Mouse (Mus musculus): ENCODE results near the gene Dpf1. TPM values are rescaled to one million over a fixed set of nuclear protein-coding genes. Genes with fewer than 3 reads are reported as not detected.

The Dpf1 gene
- total RNA-seq (2014; rRNA removed; ENCODE audit: low replicate concordance) = not detected in 2 replicates
- 0.41 and 0.61 TPM in 2 replicates for polyA plus RNA-seq (2015; fragmentation: Nextera tagmentation; extraction: Ambion mirVana)

- H3K36me3 ChIP-seq (replicated peaks; ENCODE audit: control insufficient read depth, insufficient read depth, low read length) = no peaks in the 10 kb centered on the region
- peaks cover 65% of the 10 kb centered on the region for H3K27me3 ChIP-seq (ENCODE audit: control insufficient read depth, insufficient read depth, low read length)
- no peak for TF ChIP-seq EP300 (IDR thresholded peaks at IDR 0.05; ENCODE audit: low read depth)
- TF ChIP-seq CTCF (IDR thresholded peaks at IDR 0.05; ENCODE audit: low read depth) = no peak
- peak within 1 kb of the TSS; percentile 53 for H3K4me3 ChIP-seq (ENCODE audit: low read depth, low read length)
- WGBS = under 1% methylated on average over 62 of the region's 67 CpGs
- DNase-seq (ENCODE audit: low spot score) (peak; percentile 51), ATAC-seq (ENCODE audit: insufficient read depth, low read depth) (peak; percentile 79)
- H3K4me2 ChIP-seq (ENCODE audit: low read depth, low read length) = peak within 1 kb of the TSS; percentile 75
- peaks cover 17% of the 10 kb centered on the region for H3K4me1 ChIP-seq (ENCODE audit: control insufficient read depth, insufficient read depth)
- H3K27ac ChIP-seq (ENCODE audit: low read depth) = no peak within 1 kb of the TSS
- no peaks in the 10 kb centered on the region for H3K9me3 ChIP-seq (replicated peaks; ENCODE audit: control insufficient read depth, low read length)
- H3K9ac ChIP-seq (replicated peaks; ENCODE audit: low read depth, low read length) = 0 out of 2 replicates have a peak within 1 kb of the TSS, but pooled peaks have one; percentile 20
These were observed at the start of gene Dpf1 for GRCm38 (mm10) chr7:29303738-29304462. Gene Dpf1, plus strand, starts transcription at chr7:29303951.

GRCm38 (mm10) chr7:29255875-29256274 is 47.9 kb upstream of the Dpf1 start:
- ATAC-seq (ENCODE audit: insufficient read depth, low read depth) (no peak), DNase-seq (ENCODE audit: low spot score) (no peak)
- Histone ChIP-seq H3K36me3 (replicated peaks; ENCODE audit: control insufficient read depth, insufficient read depth, low read length) (peaks cover 14% of the 10 kb centered on the region), H3K4me1 (ENCODE audit: control insufficient read depth, insufficient read depth) (peaks cover 5% of the 10 kb centered on the region; the same call in 1 of the 2 replicates), H3K27ac (ENCODE audit: low read depth) (no peak overlapping the region), H3K4me3 (ENCODE audit: low read depth, low read length) (no peak overlapping the region), H3K27me3 (ENCODE audit: control insufficient read depth, insufficient read depth, low read length) (no peaks in the 10 kb centered on the region), H3K9ac (replicated peaks; ENCODE audit: low read depth, low read length) (no peak overlapping the region), H3K4me2 (ENCODE audit: low read depth, low read length) (no peak overlapping the region), H3K9me3 (replicated peaks; ENCODE audit: control insufficient read depth, low read length) (no peaks in the 10 kb centered on the region)
- WGBS = 76% methylated on average over 4 of the region's 4 CpGs
- TF ChIP-seq CTCF (IDR thresholded peaks at IDR 0.05; ENCODE audit: low read depth) (no peak), EP300 (IDR thresholded peaks at IDR 0.05; ENCODE audit: low read depth) (no peak)

DNA sequence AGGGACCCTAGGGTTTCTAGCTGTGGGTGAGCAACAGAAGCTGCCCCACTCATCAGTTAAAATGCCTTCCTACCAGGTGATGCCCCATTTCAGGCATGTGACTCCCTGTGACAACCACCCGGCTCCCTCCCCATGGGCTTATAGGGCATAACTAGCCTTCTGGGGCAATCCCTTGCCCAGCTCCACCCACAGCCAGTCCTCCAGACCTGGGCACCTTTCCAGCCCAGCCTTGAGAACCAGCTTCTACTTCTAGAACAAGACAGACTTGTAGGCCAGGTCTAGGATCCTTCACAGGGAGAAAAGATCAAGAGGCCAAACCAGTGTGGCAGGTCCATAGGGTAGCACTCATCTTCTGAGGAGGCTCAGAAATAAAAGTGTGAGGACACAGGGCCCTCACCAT is 46.4 kb upstream of the Dpf1 start:
- Histone ChIP-seq H3K36me3 (replicated peaks; ENCODE audit: control insufficient read depth, insufficient read depth, low read length) (peaks cover 14% of the 10 kb centered on the region), H3K27ac (ENCODE audit: low read depth) (peak overlapping the region; percentile 47), H3K27me3 (ENCODE audit: control insufficient read depth, insufficient read depth, low read length) (no peaks in the 10 kb centered on the region), H3K9me3 (replicated peaks; ENCODE audit: control insufficient read depth, low read length) (no peaks in the 10 kb centered on the region), H3K9ac (replicated peaks; ENCODE audit: low read depth, low read length) (no peak overlapping the region), H3K4me1 (ENCODE audit: control insufficient read depth, insufficient read depth) (peaks cover 9% of the 10 kb centered on the region; the same call in 1 of the 2 replicates), H3K4me3 (ENCODE audit: low read depth, low read length) (no peak overlapping the region), H3K4me2 (ENCODE audit: low read depth, low read length) (no peak overlapping the region)
- ATAC-seq (ENCODE audit: insufficient read depth, low read depth) = no peak
- no peak for DNase-seq (ENCODE audit: low spot score)
- no peak for TF ChIP-seq CTCF (IDR thresholded peaks at IDR 0.05; ENCODE audit: low read depth)
- no peak for TF ChIP-seq EP300 (IDR thresholded peaks at IDR 0.05; ENCODE audit: low read depth)
- 94% methylated on average over 1 of the region's 1 CpGs for WGBS

GRCm38 (mm10) chr7:29259781-29260730 is 43.7 kb upstream of the Dpf1 start:
- no peak for DNase-seq (ENCODE audit: low spot score)
- Histone ChIP-seq H3K27me3 (ENCODE audit: control insufficient read depth, insufficient read depth, low read length) (no peaks in the 10 kb centered on the region), H3K9me3 (replicated peaks; ENCODE audit: control insufficient read depth, low read length) (no peaks in the 10 kb centered on the region), H3K36me3 (replicated peaks; ENCODE audit: control insufficient read depth, insufficient read depth, low read length) (peaks cover 11% of the 10 kb centered on the region), H3K27ac (ENCODE audit: low read depth) (no peak overlapping the region), H3K4me1 (ENCODE audit: control insufficient read depth, insufficient read depth) (peaks cover 16% of the 10 kb centered on the region; the same call in 1 of the 2 replicates), H3K9ac (replicated peaks; ENCODE audit: low read depth, low read length) (no peak overlapping the region), H3K4me2 (ENCODE audit: low read depth, low read length) (no peak overlapping the region), H3K4me3 (ENCODE audit: low read depth, low read length) (no peak overlapping the region)
- WGBS = 74% methylated on average over 10 of the region's 10 CpGs
- TF ChIP-seq EP300 (IDR thresholded peaks at IDR 0.05; ENCODE audit: low read depth) (no peak), CTCF (IDR thresholded peaks at IDR 0.05; ENCODE audit: low read depth) (no peak)
- no peak for ATAC-seq (ENCODE audit: insufficient read depth, low read depth)

- H3K4me1 ChIP-seq (ENCODE audit: control insufficient read depth, insufficient read depth) = peaks cover 16% of the 10 kb centered on the region; the same call in 1 of the 2 replicates
- no peak for DNase-seq (ENCODE audit: low spot score)
- H3K27ac ChIP-seq (ENCODE audit: low read depth) = peak overlapping the region; percentile 71
- no peak overlapping the region for H3K9ac ChIP-seq (replicated peaks; ENCODE audit: low read depth, low read length)
- no peak for TF ChIP-seq CTCF (IDR thresholded peaks at IDR 0.05; ENCODE audit: low read depth)
- TF ChIP-seq EP300 (IDR thresholded peaks at IDR 0.05; ENCODE audit: low read depth) = no peak
- H3K4me3 ChIP-seq (ENCODE audit: low read depth, low read length) = no peak overlapping the region
- H3K9me3 ChIP-seq (replicated peaks; ENCODE audit: control insufficient read depth, low read length) = no peaks in the 10 kb centered on the region
- no peak overlapping the region for H3K4me2 ChIP-seq (ENCODE audit: low read depth, low read length)
- WGBS = 49% methylated on average over 6 of the region's 6 CpGs
- no peak for ATAC-seq (ENCODE audit: insufficient read depth, low read depth)
- peaks cover 7% of the 10 kb centered on the region; the same call in 1 of the 2 replicates for H3K36me3 ChIP-seq (replicated peaks; ENCODE audit: control insufficient read depth, insufficient read depth, low read length)
- no peaks in the 10 kb centered on the region for H3K27me3 ChIP-seq (ENCODE audit: control insufficient read depth, insufficient read depth, low read length)
These were observed 41.6 kb upstream of the Dpf1 start for GRCm38 (mm10) chr7:29262151-29262550.

Measured in heart, postnatal 0 days (tissue).